In the genomic region with DNA sequence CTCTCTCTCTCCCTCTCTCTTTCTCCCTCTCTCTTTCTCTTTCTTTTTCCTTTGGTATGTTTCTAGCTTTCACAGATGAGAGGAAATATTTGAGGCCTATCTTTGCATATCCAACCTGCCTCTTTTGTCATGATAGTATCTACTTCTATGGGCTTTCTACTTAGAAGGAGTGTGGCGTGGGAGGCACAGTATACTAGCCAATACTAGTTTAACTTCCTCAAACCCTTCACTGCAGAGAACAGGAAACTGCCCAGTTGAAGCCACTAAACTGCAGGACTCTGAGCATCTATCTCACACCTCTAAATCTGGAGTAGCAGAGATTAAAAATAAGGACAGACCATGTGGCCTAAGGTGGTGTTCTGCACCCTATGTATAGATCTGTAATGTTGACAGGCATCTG, we compare ENCODE assay signal across 27 mouse cellular contexts. TPM values are rescaled to one million over a fixed set of nuclear protein-coding genes. Genes with fewer than 3 reads are reported as not detected.
A peak's percentile ranks its signal among the peaks of the same experiment; 100 is the strongest.
DNase-seq lines count a peak whose midpoint lies in the region; ATAC-seq and TF ChIP-seq lines count a peak whose summit lies in the region.
"Had no signal": no experiment of that assay in that cellular context is flagged by ENCODE, and none has a peak within 500 bp of the region (broad histone marks: within the 10 kb centered on the region; RNA-seq: fewer than 3 reads in every experiment).

No protein-coding gene starts in this region.

- no peaks in the 10 kb centered on the region for H3K9me3 ChIP-seq in MEL (replicated peaks; ENCODE audit: insufficient read depth, low read length)
- H3K9me3 ChIP-seq: forebrain, embryonic 13.5 days; heart, embryonic 13.5 days; limb, embryonic 12.5 days; neural tube, embryonic 12.5 days had no signal

- H3K27me3 ChIP-seq in spleen, adult 2 months (ENCODE audit: control insufficient read depth, insufficient read depth, low read length): no peaks in the 10 kb centered on the region
- no peaks in the 10 kb centered on the region for H3K27me3 ChIP-seq in MEL (ENCODE audit: control insufficient read depth in 1 of 2, insufficient read depth in 2 of 2, low read length in 2 of 2)
- H3K27me3 ChIP-seq: forebrain, embryonic 13.5 days; heart, embryonic 13.5 days; limb, embryonic 12.5 days; neural tube, embryonic 12.5 days had no signal

- no peak for TF ChIP-seq EP300 in MEL (IDR thresholded peaks at IDR 0.05; ENCODE audit: low read depth in 1 of 2, low read length in 2 of 2)

- intact Hi-C loops in gastrocnemius, postnatal 36 days (cut with DNase I): no loop called here

- no peak overlapping the region for H3K9ac ChIP-seq in MEL (ENCODE audit: control insufficient read depth, low read depth, low read length, poor library complexity, severe bottlenecking)
- H3K9ac ChIP-seq: forebrain, embryonic 13.5 days; heart, embryonic 13.5 days; hindbrain, embryonic 14.5 days; limb, embryonic 12.5 days; neural tube, embryonic 12.5 days had no signal

- peak; percentile 37 for ATAC-seq in megakaryocyte, adult 5-6 weeks (ENCODE audit: poor library complexity, severe bottlenecking)
- ATAC-seq: forebrain, embryonic 13.5 days; intestine, postnatal 0 days; lung, postnatal 0 days; Patski had no signal

- no peaks in the 10 kb centered on the region for H3K36me3 ChIP-seq in spleen, adult 2 months (ENCODE audit: control insufficient read depth, insufficient read depth, low read length)
- peaks cover 0 to 2% of the 10 kb centered on the region in 2 experiments; a peak in 2 of 4 replicates for H3K36me3 ChIP-seq in MEL (ENCODE audit: control insufficient read depth in 1 of 2, insufficient read depth in 2 of 2, low read length in 2 of 2)
- H3K36me3 ChIP-seq: G1E; heart, embryonic 13.5 days; limb, embryonic 12.5 days; neural tube, embryonic 12.5 days had no signal

- no peak for DNase-seq in spleen, adult 2 months (ENCODE audit: low read depth in 1 of 2, low spot score in 2 of 2)
- no peak for DNase-seq in spleen, postnatal 10 days (ENCODE audit: low spot score in 2 of 2)
- DNase-seq in MEL (ENCODE audit: low read depth, low spot score): peak; percentile 24
- no peak for DNase-seq in adrenal gland, adult 2 months
- no peak for DNase-seq in gastrocnemius, postnatal 36 days
- DNase-seq in retina, postnatal 1 day: no peak
- DNase-seq: adrenal gland, postnatal 14 days; cerebellum, adult 11-12 months; cerebellum, postnatal 14 days; gastrocnemius, adult 2 months; heart, postnatal 10 days; kidney, postnatal 25 days; thymus, adult 2 months; thymus, postnatal 36 days had no signal

- 27% methylated on average over 1 of the region's 1 CpGs for WGBS in spleen, adult 2 months

- TF ChIP-seq CTCF in spleen, adult 2 months (IDR thresholded peaks at IDR 0.05; ENCODE audit: extremely low read depth, insufficient read depth, insufficient read length, insufficient replicate concordance): no peak
- no peak for TF ChIP-seq CTCF in MEL (IDR thresholded peaks at IDR 0.05 in 2 of 3, conservative IDR thresholded peaks at IDR 0.05 in 1 of 3; ENCODE audit: control insufficient read depth in 1 of 3, insufficient read depth in 1 of 3, low read depth in 2 of 3, low read length in 3 of 3, poor library complexity in 1 of 3, severe bottlenecking in 1 of 3)

- no peak overlapping the region for H3K4me3 ChIP-seq in spleen, adult 2 months (ENCODE audit: extremely low read depth, insufficient read depth, insufficient read length)
- no peak overlapping the region for H3K4me3 ChIP-seq in MEL (ENCODE audit: control insufficient read depth in 1 of 2, insufficient read depth in 1 of 2, low read depth in 2 of 2, low read length in 2 of 2)
- H3K4me3 ChIP-seq: forebrain, embryonic 13.5 days; gastrocnemius, adult 2 months; heart, embryonic 13.5 days; left cerebral cortex, adult 2 months; limb, embryonic 12.5 days; myocyte; neural tube, embryonic 12.5 days had no signal

- TF ChIP-seq POLR2A in spleen, adult 2 months (IDR thresholded peaks at IDR 0.05; ENCODE audit: low read depth, low read length): no peak
- no peak for TF ChIP-seq POLR2A in MEL (IDR thresholded peaks at IDR 0.05; ENCODE audit: control insufficient read depth in 1 of 2, insufficient read depth in 1 of 2, low read depth in 1 of 2, low read length in 2 of 2, poor library complexity in 1 of 2)

- peaks cover 42% of the 10 kb centered on the region for H3K4me1 ChIP-seq in spleen, adult 2 months (ENCODE audit: control insufficient read depth, insufficient read depth, insufficient read length)
- H3K4me1 ChIP-seq in MEL (ENCODE audit: control insufficient read depth in 1 of 2, insufficient read depth in 2 of 2, low read length in 2 of 2): peaks cover 0 to 7% of the 10 kb centered on the region in 2 experiments; a peak in 2 of 4 replicates
- H3K4me1 ChIP-seq: forebrain, embryonic 13.5 days; heart, embryonic 13.5 days; limb, embryonic 12.5 days; neural tube, embryonic 12.5 days had no signal

- no peaks in the 10 kb centered on the region for H3K79me2 ChIP-seq in MEL (ENCODE audit: control insufficient read depth, insufficient read depth, low read length, poor library complexity)

- TF ChIP-seq RAD21 in MEL (IDR thresholded peaks at IDR 0.05; ENCODE audit: low read depth, low read length): no peak

- peak overlapping the region; percentile 93 for H3K27ac ChIP-seq in spleen, adult 2 months (ENCODE audit: insufficient read depth, low read length)
- no peak overlapping the region for H3K27ac ChIP-seq in MEL (ENCODE audit: control insufficient read depth, low read depth, low read length)
- H3K27ac ChIP-seq: forebrain, embryonic 13.5 days; gastrocnemius, adult 2 months; heart, embryonic 13.5 days; hindbrain, embryonic 14.5 days; left cerebral cortex, adult 2 months; limb, embryonic 12.5 days; neural tube, embryonic 12.5 days had no signal

TF ChIP-seq in MEL, 35 proteins besides CTCF, POLR2A, EP300 and RAD21:
- TF ChIP-seq CHD1 (IDR thresholded peaks at IDR 0.05; ENCODE audit: low read depth, low read length): no peak
- TF ChIP-seq TBP (IDR thresholded peaks at IDR 0.05; ENCODE audit: low read depth, low read length): 0 out of 2 replicates have a peak, but pooled peaks have one; percentile 38

RNA-seq across cellular contexts. Expression of gene Wdfy4, which starts 5.3 kb away (rescaled TPM):
- polyA plus RNA-seq in spleen, adult 2 months (2012; rRNA removed): 87.5 and 92.6 TPM in 2 replicates
- total RNA-seq in MEL (2012; rRNA removed): 25.0 and 27.0 TPM in 2 replicates
- 10 to 100 TPM; 30.9 to 34.8 TPM for polyA plus RNA-seq in MEL (2012; ENCODE audit: insufficient read depth in 1 of 2, insufficient read length in 2 of 2, low read depth in 1 of 2, low replicate concordance in 2 of 2, missing spikeins in 1 of 2)
- total RNA-seq in megakaryocyte, adult 5-6 weeks (2015): 37.1 and 44.6 TPM in 2 replicates
- 65.9 and 77.6 TPM in 2 replicates for total RNA-seq in megakaryocyte, adult 5-6 weeks (2017)
- 1 to 10 TPM; 2.5 to 4.2 TPM for total RNA-seq in adrenal gland, adult 2 months (2021)
- 1.5 and 2.6 TPM in 2 replicates for polyA plus RNA-seq in adrenal gland, adult 2 months (2012; rRNA removed)
- total RNA-seq in gastrocnemius, postnatal 36 days (2021): under 1 TPM; 0.47 to 0.59 TPM
- total RNA-seq: G1E had no signal
- polyA plus RNA-seq: Patski had no signal

RNA-seq across cellular contexts. Expression of gene Arhgap22, which starts 23.2 kb away (rescaled TPM):
- polyA plus RNA-seq in spleen, adult 2 months (2012; rRNA removed): 11.1 and 13.4 TPM in 2 replicates
- 0.07 TPM in 1 of 2 replicates, not detected in the other for total RNA-seq in MEL (2012; rRNA removed)
- polyA plus RNA-seq in MEL (2012; ENCODE audit: insufficient read depth in 1 of 2, insufficient read length in 2 of 2, low read depth in 1 of 2, low replicate concordance in 2 of 2, missing spikeins in 1 of 2): under 1 TPM in 1 of 2 experiments, not detected in 1; 0.11 TPM
- total RNA-seq in megakaryocyte, adult 5-6 weeks (2015): 0.89 TPM in 1 of 2 replicates, not detected in the other
- 0.24 and 0.70 TPM in 2 replicates for total RNA-seq in megakaryocyte, adult 5-6 weeks (2017)
- total RNA-seq in adrenal gland, adult 2 months (2021): 1 to 10 TPM; 5.5 to 8.9 TPM
- polyA plus RNA-seq in adrenal gland, adult 2 months (2012; rRNA removed): 7.2 and 9.5 TPM in 2 replicates
- 1 to 10 TPM; 1.2 to 1.6 TPM for total RNA-seq in gastrocnemius, postnatal 36 days (2021)
- total RNA-seq: hematopoietic stem cell, adult 5-6 weeks had no signal
- polyA plus RNA-seq: G1E had no signal
